Mouse (Mus musculus) CD8-positive naive resting alpha-beta T cell, adult 57 days (primary cell): ENCODE measurements around the gene Klhdc9. TPM values are rescaled to one million over a fixed set of nuclear protein-coding genes. Genes with fewer than 3 reads are reported as not detected.

Experiments used
- total RNA-seq: library from RNA; stranded (reverse); gene quantifications from one replicate; pipeline ENCODE4 v1.2.4, GENCODE M21; 2023

The Klhdc9 gene
- 1.3 TPM for total RNA-seq

GRCm38 (mm10) chr1:171360656-171361055, at the start of gene Klhdc9:
Gene Klhdc9, minus strand, starts transcription at chr1:171360798.

GRCm38 (mm10) chr1:171388376-171389102, 27.9 kb upstream of the Klhdc9 start, which contains the start of gene Arhgap30:
Gene Arhgap30, plus strand, starts transcription at chr1:171388954.

DNA sequence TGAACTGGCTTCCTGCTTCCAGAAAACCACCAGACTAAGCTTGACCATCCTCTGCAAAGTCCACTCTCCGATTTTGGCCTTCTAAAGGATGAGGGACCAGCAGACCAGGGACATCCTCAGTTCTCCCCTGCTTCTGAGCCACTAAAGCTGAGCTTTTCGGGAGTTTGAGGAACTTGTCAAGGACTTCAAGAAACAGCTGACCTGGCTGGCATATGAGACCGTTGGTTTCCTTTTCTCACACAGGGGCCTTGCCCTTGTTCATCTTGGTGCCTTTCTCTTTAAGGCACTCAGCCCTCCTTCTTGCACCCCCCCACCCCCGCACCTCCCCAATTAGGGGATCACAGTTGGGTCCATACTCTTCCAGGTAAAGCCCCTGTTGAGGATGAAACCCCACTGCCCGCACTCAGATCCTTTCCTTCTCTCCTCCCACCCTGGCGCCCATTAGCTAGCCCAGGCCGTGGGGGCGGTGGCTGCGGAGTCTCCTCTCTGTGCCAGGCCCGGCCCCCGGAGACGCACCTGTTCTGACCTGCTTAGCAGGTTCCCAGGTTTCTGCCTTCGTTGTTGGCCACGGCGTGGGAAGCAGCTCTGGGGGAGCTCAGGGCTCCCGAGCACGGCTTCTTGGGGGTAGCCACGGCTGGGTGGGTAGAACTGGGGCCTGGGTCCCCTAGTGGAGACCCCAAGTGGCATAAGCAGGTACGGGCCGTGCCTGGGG, 9.4 kb upstream of the Klhdc9 start, which contains the start of gene Nectin4:
Nectin4 (plus strand) TSS at position 255 of the 712 bp plus-strand sequence.

GRCm38 (mm10) chr1:171345225-171346094, 15.1 kb downstream of the Klhdc9 start, which contains the start of the genes Nit1 and Pfdn2:
Gene Nit1, minus strand, starts transcription at chr1:171345646.
Gene Pfdn2, plus strand, starts transcription at chr1:171345670.

DNA sequence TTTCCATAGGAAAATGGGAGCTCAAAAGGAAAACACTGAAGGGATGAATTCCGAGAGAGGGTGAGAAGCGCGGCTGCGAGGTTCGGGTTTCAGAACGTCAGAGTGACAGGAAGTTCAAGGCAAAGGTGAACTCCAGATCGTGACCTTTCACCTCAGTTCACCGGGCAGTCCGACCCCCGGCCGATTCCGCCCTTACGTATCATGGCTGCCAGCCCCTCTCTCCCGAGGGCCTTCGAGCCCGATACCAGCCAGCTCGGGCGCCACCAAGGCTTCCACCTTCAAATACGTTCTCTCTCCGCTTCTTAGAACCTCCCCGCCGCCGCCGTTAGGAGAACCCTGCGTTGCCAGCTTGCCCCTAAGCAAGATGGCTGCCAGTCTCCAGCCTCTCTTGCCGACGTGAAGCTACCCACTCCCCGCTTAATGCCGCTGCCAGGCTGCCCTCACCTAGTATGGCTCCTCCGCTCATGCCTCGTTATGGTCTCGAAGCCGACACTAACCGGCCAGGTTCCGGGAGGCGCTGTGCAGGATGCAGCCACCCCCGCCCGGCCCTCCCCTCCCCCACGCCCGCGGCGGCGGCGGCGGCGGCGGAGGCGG, 31.7 kb downstream of the Klhdc9 start, which contains the start of gene Dedd:
Dedd (plus strand) TSS at position 307 of the 594 bp plus-strand sequence.

Other genes with a start within 250 kb of the Klhdc9 start
- not detected for gene Cfap126, start 246.9 kb downstream of the Klhdc9 start, total RNA-seq
- 109 TPM for gene Sdhc, start 210.2 kb downstream of the Klhdc9 start, total RNA-seq
- gene Mpz, start 210.1 kb downstream of the Klhdc9 start, total RNA-seq = not detected
- not detected for gene Pcp4l1, start 164.5 kb downstream of the Klhdc9 start, total RNA-seq
- not detected for gene Nr1i3, start 146.8 kb downstream of the Klhdc9 start, total RNA-seq
- 16.1 TPM for gene Tomm40l, start 138.3 kb downstream of the Klhdc9 start, total RNA-seq
- not detected for gene Apoa2, start 135.7 kb downstream of the Klhdc9 start, total RNA-seq
- gene Fcer1g, start 126.4 kb downstream of the Klhdc9 start, total RNA-seq = 13.4 TPM
- gene Adamts4, start 110.4 kb downstream of the Klhdc9 start, total RNA-seq = not detected
- gene Ndufs2, start 109.4 kb downstream of the Klhdc9 start, total RNA-seq = 122 TPM
- 66.1 TPM for gene B4galt3, start 90.5 kb downstream of the Klhdc9 start, total RNA-seq
- gene Ppox, start 79.6 kb downstream of the Klhdc9 start, total RNA-seq = 49.0 TPM
- gene Usp21, start 72.8 kb downstream of the Klhdc9 start, total RNA-seq = 45.6 TPM
- gene Ufc1, start 65.8 kb downstream of the Klhdc9 start, total RNA-seq = 52.8 TPM
- 24.5 TPM for gene Dedd, start 31.7 kb downstream of the Klhdc9 start, total RNA-seq
- gene Nit1, start 15.2 kb downstream of the Klhdc9 start, total RNA-seq = 28.0 TPM
- gene Pfdn2, start 15.1 kb downstream of the Klhdc9 start, total RNA-seq = 79.6 TPM
- 0.24 TPM for gene Nectin4, start 9.3 kb upstream of the Klhdc9 start, total RNA-seq
- 203 TPM for gene Arhgap30, start 28.2 kb upstream of the Klhdc9 start, total RNA-seq
- 102 TPM for gene Usf1, start 50.5 kb upstream of the Klhdc9 start, total RNA-seq
- 5.8 TPM for gene Tstd1, start 58.1 kb upstream of the Klhdc9 start, total RNA-seq
- gene F11r, start 76.7 kb upstream of the Klhdc9 start, total RNA-seq = 0.46 TPM
- 4.2 TPM for gene Alyref2, start 142.7 kb upstream of the Klhdc9 start, total RNA-seq
- not detected for gene Itln1, start 174.5 kb upstream of the Klhdc9 start, total RNA-seq
- 3.2 TPM for gene Cd244a, start 198.4 kb upstream of the Klhdc9 start, total RNA-seq
- 107 TPM for gene Ly9, start 246.6 kb upstream of the Klhdc9 start, total RNA-seq